Mouse (Mus musculus): Measurements from ENCODE around the gene Tmem37.

The Tmem37 gene

DNA sequence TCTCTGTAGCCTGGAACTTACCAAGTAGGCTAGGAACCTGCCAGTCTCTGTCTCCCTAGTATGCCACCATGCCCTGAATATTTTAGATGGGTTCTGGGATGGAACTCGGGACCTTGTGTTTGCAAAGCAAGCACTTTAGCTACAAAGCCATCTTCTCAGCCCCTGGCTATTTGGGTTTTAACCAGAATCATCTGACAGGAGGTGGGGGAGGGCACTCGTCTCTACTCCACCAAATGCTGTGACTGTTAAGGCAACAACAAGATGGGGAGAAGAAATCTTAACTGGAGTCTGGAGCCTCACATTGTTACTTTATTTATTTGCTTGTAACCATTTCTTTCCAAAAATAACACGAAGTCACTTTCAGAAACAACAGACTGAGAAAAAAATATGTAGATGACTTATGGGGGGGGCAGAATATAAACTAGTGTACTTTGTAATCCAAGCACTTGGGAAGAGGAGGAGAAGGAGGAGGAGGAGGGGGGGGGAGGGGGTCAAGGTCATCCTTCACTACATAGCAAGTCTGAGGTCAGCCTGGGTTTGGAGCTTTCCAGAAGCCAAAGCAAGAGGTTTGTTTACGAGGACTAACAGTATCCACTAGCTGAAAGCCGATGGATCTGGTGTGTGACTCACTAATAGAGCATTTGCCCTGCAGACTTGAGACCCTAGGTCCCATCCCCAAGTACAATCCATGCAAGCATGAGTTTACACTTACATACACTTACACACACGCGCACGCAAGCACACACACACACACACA is 16.0 kb downstream of the Tmem37 start:
- WGBS = 76% methylated on average over 8 of the region's 8 CpGs

DNA sequence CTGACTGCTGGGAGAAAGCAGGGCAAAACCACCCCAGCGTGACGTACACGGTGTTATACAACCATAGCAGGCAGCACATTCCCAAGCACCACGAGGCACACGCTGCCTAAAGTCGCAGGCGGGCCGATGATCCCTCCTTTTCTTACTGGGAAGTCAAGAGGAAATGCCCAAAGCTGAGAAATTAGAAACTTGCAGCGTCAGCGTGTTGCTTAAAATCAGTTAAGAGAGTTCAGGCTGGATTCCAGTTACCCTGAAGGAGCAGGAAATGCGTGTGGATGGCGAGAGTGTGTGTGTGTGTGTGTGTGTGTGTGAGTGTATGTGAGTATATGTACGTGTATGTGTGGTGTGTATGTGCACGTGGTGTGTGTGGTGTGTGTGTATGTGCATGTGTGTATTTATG is 16.8 kb downstream of the Tmem37 start:
- 49% methylated on average over 14 of the region's 14 CpGs for WGBS

DNA sequence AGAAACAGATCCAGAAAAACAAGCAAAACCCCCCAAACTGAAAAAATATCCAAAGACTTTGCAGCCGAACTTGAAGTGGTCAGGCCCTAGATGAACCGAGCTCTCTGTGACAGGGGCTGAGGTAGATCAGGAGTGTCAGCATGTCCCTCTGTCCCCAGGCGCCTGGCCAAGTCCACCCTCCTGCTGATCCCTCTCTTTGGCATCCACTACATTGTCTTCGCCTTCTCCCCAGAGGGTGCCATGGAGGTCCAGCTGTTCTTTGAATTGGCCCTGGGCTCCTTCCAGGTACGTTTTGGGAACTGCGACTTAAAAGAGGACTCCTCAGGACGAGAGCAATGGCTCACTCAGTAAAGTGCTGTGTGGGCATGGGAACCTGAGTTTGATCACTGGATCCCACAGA is 17.6 kb downstream of the Tmem37 start:
- 53% methylated on average over 7 of the region's 7 CpGs for WGBS

DNA sequence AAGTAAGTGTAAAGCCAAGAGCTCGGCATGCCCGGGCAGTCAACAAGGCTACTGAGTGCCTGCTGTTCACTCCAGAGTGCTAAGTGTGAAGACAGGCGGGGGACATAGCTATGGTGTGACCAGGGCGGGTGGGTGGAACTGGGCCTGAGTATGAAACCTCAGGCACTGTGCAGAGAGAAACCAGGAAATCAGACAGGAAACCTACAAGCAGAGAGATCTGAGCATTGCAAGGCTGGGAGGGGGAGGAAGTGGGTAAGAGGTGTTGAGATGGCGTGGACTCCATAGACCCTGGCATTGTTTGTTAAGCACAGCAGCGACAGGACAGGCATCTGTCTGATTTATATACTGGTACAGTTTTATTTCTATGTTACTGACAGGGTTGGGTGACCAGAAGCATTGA is 18.4 kb downstream of the Tmem37 start:
- 61% methylated on average over 6 of the region's 6 CpGs for WGBS

DNA sequence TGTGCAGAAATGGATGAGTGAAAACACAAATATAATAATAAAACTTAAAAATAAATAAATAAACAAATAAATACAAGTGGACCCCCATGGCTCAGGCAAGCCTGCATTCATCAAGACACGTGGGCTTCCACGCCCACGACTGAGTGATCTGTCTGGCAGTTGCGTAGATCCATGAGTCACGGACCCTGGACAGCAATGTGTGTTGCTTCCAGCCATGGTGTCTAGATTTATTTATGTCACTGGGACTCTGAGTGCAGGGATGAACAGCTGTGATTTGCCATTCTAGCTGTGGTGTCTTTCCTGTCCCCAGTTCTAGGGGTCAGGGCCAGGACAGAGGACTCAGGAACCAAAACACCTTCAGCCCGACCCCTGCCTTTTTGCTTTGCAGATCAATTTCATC is 18.9 kb downstream of the Tmem37 start:
- 77% methylated on average over 6 of the region's 6 CpGs for WGBS

DNA sequence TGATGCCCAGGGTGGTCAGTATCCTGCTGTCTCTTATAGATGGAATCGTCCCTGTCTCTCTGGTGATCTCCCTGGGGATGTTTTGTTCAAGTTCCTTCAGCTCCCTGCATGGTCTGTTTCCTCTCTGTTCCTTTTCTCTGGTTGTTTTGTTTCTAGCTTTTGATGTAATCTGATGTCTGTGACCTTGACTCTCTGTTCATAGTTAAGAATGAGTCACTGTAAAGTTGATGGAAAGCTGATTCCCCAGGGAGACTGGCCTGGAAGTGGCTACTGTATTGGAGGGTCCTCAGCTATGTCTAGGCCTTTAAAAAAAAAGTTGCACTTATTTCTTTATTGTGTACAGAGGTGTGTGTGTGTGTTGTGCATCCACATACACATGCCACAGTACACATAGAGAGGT is 22.8 kb downstream of the Tmem37 start:
- WGBS = 76% methylated on average over 1 of the region's 1 CpGs

DNA sequence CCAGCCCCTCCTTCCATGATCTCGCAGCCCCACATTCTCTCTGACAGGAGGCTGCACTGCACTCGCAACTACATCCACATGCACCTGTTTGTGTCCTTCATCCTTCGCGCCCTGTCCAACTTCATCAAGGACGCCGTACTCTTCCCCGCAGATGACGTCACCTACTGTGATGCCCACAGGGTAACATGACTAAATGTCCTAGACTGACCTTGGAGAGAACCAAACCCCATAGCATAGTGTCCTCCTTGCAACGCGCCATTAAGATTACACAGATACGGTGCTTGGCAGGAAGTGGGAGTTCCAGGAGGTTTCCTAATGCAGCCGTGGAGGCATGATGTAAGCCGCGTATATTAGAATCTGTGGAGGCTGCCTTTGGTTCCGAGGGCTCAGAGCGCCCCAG is 29.3 kb downstream of the Tmem37 start:
- WGBS = 77% methylated on average over 16 of the region's 16 CpGs

DNA sequence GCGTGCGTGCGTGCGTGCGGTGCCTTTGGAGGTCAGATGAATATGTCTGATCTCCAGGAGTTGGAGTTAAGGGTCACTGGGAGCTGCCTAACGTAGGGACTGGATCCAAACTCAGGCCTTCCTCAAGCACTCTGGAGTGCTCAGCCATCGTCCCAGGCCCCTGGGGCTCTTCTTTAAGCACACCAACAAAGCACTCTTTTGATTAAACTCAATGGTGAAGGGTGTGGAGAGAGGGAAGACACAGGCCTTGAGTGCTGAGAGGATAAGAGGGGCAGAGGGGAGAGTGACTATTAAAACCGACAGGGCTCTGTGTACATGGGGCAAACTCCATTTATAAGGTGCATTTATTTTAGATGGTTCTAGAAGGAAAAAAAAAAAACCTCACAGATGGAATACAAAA is 31.5 kb downstream of the Tmem37 start:
- 83% methylated on average over 8 of the region's 8 CpGs for WGBS

DNA sequence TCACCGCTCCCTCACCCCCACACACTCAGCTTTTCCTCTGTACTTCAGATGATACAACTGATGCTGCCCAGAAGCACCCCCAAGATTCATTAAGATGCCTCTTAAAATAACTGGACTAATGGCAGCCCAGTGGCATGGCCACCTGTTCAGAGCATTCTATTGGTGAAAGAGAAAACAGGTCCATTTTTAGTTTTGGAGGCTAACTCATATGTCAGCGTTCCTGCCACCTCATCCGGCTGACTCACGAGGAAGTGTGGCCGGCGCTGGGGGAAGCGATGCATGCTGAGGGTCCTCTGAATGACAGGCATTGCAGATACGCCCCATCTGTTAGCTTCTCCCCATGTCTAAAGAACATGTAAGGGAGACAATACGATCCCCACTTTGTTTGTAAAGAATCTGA is 35.3 kb downstream of the Tmem37 start:
- WGBS = 75% methylated on average over 9 of the region's 9 CpGs

DNA sequence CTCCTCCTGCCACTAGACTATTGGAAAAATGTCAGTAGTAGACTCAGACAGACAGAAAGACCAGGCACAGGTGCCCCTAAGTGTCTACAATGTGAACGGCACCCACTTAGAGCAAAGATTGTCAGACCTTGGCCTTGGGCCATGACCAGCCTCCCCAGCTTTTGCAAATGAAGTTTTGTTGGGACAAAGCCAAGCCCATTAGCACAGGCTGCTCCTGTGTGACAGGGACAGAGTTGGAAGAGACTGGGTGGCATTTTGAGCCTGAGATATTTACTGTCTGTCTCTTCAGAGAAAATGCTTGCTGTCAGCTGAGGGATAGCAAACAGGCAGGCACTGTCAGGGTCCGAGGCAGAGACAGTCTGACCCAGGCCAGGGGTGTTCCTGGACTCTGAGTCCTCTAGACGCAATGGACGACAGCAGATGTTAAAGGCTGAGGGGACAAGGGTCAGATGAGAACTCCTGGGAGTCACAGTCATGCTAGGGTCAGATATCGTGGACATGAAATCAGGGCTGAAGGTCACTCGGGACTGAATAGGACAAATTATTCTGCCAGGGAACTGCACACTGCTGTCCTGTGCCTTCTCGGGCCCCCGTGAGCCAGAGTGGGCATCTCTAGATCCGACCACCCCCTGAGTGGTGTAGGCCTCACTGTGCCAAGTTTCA is 36.7 kb downstream of the Tmem37 start:
- WGBS = 74% methylated on average over 9 of the region's 9 CpGs

DNA sequence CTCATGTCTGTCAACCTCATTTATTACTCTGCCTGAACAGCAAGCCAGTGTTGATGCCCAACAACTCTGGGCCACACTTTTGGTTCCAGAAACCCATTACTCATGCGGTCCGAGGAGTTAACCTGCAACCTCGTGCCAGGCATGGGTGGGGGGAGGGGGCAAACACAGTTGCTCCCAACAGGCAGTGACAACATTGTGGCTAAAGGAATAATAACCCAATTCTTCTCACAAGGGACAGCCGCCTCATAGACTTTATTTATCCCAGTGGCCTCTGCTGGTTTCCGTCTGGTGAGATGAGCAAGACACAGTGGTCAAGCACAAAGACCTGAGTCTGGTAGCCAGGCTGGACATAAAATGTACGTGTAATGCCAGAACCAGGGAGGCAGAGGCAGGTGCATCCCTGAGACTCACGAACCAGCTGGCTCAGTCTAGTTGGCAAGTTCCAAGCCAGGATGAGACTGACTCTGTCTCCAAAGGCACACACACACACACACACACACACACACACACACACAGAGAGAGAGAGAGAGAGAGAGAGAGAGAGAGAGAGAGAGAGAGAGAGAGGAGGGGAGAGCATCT is 38.3 kb downstream of the Tmem37 start:
- WGBS = 67% methylated on average over 7 of the region's 7 CpGs

DNA sequence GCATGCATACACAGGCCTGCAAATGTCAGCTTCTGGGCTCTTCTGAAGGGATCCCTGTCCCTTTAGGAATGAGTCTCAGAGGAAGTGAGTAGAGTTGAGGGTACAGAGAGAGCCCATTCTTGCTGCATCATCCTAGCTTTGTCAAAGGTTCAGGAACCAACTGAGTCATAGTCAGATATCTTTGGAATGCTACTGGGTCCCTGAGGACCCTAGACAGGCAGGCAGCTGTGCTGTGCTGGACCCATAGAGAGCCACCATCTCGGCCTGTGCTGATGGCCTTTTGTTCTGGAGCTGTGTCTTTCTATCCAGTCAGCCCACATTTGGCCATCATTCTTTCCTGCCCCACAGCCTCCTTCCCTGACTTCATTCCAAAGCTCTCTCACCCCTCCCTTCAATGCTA is 39.1 kb downstream of the Tmem37 start:
- 71% methylated on average over 1 of the region's 1 CpGs for WGBS

DNA sequence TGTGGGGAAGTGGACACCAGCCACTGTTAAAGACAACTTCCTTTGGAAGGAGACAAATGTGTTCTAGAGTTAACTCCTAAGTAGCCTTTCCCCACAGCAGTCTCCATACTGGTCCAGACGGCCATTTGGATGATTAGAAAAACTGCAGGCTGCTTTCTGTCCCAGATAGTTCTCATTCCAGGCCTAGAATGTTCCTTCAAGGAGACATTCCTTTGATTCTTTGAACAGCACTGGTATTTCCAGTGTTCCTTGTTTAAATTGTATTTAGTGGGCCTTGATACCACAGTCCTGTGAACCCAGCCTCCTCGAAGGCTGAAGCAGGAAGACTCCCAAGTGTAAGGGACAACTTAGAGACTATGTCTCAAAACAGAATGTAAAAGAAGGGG is 40.4 kb downstream of the Tmem37 start:
- WGBS = 84% methylated on average over 2 of the region's 2 CpGs

DNA sequence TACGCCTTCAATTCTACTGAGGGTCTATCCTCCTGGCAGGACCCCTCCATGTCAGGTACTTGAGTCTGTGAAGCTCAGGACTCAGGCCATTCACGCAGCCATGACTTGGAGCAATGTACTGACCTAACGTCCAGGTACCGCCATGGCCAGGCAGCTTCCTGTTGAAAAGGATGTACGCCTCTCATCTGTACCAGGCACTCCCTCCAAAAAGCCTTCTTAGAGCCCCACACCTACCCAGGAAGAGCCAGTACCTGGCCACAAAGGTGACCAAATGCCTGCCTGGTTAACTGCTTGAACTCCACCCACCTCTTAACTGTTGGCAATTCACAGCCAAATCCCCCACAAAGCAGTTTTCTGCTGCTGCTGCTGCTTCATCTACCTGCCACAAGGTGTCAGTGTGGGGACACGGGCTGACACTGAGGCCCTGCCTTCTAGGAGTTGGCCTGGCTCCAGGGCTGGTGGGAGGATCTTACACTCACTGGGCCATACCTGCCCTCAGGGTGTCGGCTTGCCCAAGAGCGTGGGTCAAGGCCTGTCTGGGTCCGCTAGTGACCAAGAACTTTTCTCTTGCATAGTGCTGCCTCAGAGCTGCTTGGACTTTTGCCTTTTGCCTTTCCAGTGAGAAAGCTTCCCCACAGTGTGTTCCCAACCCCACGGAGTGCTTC is 40.9 kb downstream of the Tmem37 start:
- 47% methylated on average over 10 of the region's 10 CpGs for WGBS

DNA sequence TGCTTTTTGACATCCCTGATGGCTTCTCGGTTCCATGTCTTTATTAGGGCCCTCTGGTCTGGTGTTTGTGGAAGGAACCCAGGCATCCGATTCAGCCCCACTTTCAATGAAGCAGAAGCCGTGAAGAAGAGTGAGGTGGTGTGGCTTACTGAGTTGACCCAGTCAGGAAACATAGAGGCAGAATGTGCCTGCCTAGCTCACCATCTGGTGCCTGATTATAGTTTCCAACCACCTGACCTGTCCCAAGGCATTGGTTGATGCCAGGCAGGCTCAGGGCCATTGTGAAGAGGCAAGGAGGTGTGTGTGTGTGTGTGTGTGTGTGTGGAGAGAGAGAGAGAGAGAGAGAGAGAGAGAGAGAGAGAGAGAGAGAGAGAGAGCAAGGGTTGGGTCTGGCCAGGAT is 43.4 kb downstream of the Tmem37 start:
- 88% methylated on average over 3 of the region's 3 CpGs for WGBS

DNA sequence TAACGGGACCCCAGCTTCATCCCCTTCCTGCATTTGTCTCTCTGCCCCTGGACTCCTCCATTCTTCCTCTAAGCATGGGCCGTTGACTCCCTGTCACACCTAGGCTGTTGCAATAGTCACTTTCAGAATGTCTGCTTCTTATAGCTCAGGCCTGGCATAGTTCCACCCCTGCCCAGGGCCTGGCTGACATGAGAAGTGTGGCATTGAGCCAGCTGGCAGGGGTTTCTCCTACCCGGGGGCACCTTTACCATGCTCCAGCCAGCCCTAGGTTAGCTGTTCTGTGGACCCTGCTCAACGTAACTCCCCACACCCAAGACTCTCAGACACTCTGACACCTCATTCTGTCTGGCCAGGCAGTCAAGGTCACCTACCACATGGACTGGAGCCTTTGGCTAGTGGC is 46.2 kb downstream of the Tmem37 start:
- WGBS = 66% methylated on average over 4 of the region's 4 CpGs

DNA sequence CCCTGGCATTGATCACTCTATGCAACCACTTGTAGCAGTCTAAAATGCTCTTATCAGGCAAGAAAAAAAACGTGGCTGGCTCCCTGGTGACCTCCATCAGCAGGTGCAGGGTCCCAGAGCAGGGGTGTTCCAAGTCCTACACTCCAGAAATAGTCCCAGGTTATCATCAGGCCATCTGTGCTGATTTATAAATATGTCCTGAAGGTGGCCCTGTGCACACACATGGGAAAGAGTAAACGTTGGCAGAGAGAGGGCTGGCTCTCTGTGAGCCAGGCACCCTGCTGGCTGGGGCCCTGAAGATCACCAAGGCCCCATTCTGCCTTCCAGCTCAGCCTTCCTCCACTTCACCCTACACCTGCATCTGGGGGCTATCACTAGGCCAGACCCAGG is 48.8 kb downstream of the Tmem37 start:
- 27% methylated on average over 2 of the region's 2 CpGs for WGBS

DNA sequence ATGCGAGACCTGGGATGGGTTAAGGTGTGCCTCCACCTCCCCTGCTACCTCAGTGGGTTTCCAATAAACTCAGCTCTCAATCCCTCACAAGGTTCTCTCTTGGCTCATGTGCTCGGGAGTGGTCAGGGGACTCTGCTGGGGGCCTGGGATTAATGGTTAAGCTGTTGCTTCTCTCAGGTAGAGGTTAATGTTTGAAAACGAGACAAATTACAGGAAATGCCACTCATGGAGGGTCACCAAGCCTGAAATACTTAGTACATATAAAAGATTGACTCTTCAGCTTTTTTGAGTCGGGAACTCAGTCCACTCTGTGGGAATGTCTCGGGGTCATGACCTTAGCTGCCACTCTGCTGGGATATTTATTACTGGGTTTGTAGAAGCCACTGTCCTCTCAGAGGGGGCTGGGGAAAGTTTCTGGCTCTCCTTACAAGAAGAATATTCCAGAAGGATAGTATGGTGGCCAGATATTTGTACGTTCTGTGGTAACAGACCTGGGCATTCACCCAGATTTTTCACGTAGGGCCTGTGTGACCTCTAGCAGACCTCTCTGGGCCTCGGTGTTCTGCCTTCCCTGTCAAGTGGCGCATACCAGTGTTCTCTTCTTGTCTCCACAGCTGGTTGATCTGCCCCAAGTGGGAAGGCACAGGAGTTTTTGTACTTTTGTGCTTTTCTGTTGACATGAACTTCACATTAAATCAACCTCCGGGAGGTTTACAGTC is 49.4 kb downstream of the Tmem37 start:
- 90% methylated on average over 10 of the region's 10 CpGs for WGBS

DNA sequence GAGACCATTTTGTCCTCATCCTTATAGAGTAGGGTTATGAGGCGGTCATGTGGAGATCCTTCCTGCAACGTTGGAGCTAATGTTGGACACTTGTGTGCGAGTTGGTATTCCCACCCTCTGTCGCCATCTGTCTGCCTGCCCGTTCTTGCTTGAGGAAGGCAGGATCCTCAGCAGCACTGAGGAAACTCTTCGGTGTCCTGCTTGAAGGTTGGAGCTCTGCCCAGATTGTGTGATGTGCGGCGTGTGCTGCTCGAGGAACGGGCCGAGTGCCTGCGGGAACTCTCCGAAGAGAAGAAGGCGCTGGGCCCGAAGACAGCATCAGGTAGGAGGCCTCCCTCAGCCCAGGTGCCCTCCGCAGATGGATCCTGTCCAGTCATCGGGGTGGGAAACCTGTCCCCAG is 51.9 kb downstream of the Tmem37 start:
- 54% methylated on average over 17 of the region's 17 CpGs for WGBS

DNA sequence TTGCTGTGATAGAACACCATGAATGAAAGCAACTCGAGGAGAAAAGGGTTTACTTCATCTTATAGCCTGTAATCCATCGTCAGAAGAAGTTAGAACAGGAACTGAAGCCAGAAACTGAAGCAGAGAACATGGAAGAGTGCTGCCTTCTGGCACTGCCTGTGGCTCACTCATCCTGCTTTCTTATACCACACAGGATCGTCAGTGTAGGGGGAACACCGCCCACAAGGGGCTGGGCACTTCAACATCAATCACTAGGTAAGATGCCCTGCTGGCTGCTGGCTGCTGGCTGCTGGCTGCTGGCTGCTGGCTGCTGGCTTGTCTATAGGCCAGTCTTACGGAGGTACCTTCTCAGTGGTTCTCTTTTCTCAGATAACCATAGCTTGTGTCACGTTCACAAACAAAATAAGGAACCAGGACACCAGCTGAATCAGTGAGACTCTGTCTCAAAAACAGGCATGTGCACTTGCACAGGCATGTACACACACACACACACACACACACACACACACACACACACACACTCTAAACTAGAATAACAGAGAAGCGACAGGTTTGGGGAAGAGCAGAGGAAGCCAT is 53.5 kb downstream of the Tmem37 start:
- WGBS = 65% methylated on average over 7 of the region's 7 CpGs

DNA sequence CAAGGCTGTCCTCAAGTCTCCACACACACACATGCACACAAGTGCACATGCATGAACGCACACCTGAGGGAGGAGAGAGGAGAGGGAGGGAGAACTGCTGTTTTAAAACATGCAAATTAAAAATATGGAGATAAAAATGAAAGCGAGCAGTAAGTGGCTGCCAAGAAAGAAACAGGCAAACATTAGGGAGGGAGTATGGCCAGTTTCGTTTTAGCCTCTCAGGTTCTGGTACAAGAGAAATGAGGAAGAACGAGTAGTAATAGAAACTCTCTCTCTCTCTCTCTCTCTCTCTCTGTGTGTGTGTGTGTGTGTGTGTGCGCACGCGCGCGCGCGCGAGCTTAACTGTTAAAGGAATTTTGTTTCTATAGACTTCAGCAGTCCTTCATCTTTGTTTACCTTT is 54.4 kb downstream of the Tmem37 start:
- WGBS = 81% methylated on average over 12 of the region's 12 CpGs

DNA sequence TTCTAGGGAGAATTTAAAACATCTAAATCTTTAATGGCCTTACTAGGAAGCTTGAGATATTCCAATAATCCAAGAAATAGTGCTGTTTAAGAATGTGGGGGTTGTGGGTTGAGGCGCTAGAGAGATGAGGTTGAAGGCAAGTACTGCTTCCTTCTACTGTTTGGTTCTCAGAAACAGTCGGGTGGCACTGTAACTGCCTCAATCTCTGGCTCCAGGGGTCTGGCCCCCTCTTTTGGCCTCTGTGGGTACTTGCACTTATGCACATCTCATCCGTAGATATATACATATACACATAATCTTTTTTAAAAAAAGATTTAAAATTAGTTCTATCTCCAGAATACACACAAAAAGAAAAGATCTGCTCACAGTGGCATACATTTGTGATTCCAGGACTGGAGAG is 55.0 kb downstream of the Tmem37 start:
- WGBS = 61% methylated on average over 3 of the region's 3 CpGs

All from cerebral cortex, adult 2 months (tissue).